ENCODE assay signal across 10 mouse cellular contexts in the genomic region with DNA sequence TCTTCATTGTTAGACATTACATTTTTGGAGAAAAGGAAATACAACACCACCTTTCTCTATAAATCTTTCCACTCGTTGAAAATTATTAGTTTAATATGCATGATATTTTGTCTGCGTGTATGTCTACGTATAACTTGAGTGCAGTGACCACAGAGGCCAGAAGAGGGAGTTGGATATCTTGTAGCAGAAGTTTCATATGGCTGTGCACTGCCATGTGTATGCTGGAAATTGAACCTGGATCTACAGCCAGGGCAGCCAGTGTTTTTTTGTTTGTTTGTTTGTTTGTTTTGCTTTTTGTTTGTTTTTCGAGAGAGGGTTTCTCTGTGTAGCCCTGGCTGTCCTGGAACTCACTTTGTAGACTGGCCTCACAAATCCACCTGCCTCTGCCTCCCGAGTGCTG. TPM values are rescaled to one million over a fixed set of nuclear protein-coding genes. Genes with fewer than 3 reads are reported as not detected.
DNase-seq lines count a peak whose midpoint lies in the region; ATAC-seq and TF ChIP-seq lines count a peak whose summit lies in the region.
"Had no signal": no experiment of that assay in that cellular context is flagged by ENCODE, and none has a peak within 500 bp of the region (broad histone marks: within the 10 kb centered on the region; RNA-seq: fewer than 3 reads in every experiment).

No protein-coding gene starts in this region.

- ATAC-seq in kidney, embryonic 16.5 days (ENCODE audit: low FRiP score, low TSS enrichment): no peak
- ATAC-seq: Patski had no signal

- H3K9ac ChIP-seq in kidney, embryonic 16.5 days (replicated peaks; ENCODE audit: low read length): no peak overlapping the region
- H3K9ac ChIP-seq: hindbrain, embryonic 14.5 days had no signal

- H3K4me1 ChIP-seq in kidney, adult 2 months (ENCODE audit: control insufficient read depth, insufficient read depth, low read length): 0 out of 2 replicates have a peak, but pooled peaks cover 3% of the 10 kb centered on the region
- peaks cover under 1% of the 10 kb centered on the region; the same call in 1 of the 2 replicates for H3K4me1 ChIP-seq in kidney, embryonic 16.5 days (ENCODE audit: insufficient read depth, low read length)

- 92% methylated on average over 5 of the region's 5 CpGs for WGBS in kidney, adult 2 months
- 91% methylated on average over 5 of the region's 5 CpGs for WGBS in kidney, embryonic 16.5 days

- H3K36me3 ChIP-seq in kidney, adult 2 months (ENCODE audit: control insufficient read depth, insufficient read depth, low read length): peaks cover 5% of the 10 kb centered on the region
- H3K36me3 ChIP-seq in kidney, embryonic 16.5 days (ENCODE audit: insufficient read depth, low read length): peaks cover 23% of the 10 kb centered on the region

- TF ChIP-seq CTCF in kidney, adult 2 months (conservative IDR thresholded peaks at IDR 0.05; ENCODE audit: insufficient read depth, insufficient read length, low read depth, low read length): no peak

- no peak overlapping the region for H3K4me3 ChIP-seq in kidney, adult 2 months (ENCODE audit: insufficient read depth, low read depth, low read length)
- H3K4me3 ChIP-seq in kidney, embryonic 16.5 days (ENCODE audit: low read length): no peak overlapping the region

- H3K4me2 ChIP-seq in kidney, embryonic 16.5 days (replicated peaks; ENCODE audit: low read depth, low read length): no peak overlapping the region
- H3K4me2 ChIP-seq: hindbrain, embryonic 14.5 days had no signal

- no peak overlapping the region for H3K27ac ChIP-seq in kidney, adult 2 months (ENCODE audit: insufficient read depth, low read depth, low read length)
- no peak overlapping the region for H3K27ac ChIP-seq in kidney, embryonic 16.5 days (ENCODE audit: low read length)
- H3K27ac ChIP-seq: hindbrain, embryonic 14.5 days had no signal

- no peaks in the 10 kb centered on the region; the same call in 1 of the 2 replicates for H3K9me3 ChIP-seq in kidney, embryonic 16.5 days (ENCODE audit: low read length)

- peak; percentile 49 for DNase-seq in kidney, adult 2 months
- DNase-seq in spleen, postnatal 4 days (ENCODE audit: low spot score in 2 of 2): peak; percentile 45 to 61
- no peak for DNase-seq in spleen, adult 12 weeks (ENCODE audit: low spot score)
- peak; percentile 60 for DNase-seq in ES-CJ7 (ENCODE audit: low read depth, low spot score)
- DNase-seq in naive thymus-derived CD4-positive, alpha-beta T cell, adult 2 months (ENCODE audit: low read depth): peak; percentile 26
- DNase-seq in right cerebral cortex, postnatal 25 days: no peak
- DNase-seq: adrenal gland, postnatal 10 days had no signal

- no peak for TF ChIP-seq POLR2A in kidney, adult 2 months (IDR thresholded peaks at IDR 0.05; ENCODE audit: low read depth, low read length)

- H3K27me3 ChIP-seq in kidney, adult 2 months (replicated peaks; ENCODE audit: control insufficient read depth, insufficient read depth, low read length): no peaks in the 10 kb centered on the region
- no peaks in the 10 kb centered on the region for H3K27me3 ChIP-seq in kidney, embryonic 16.5 days (ENCODE audit: insufficient read depth, low read length)
- H3K27me3 ChIP-seq: Patski had no signal

RNA-seq across cellular contexts. Expression of gene Mfsd2b, which starts 4.9 kb away (rescaled TPM):
- polyA plus RNA-seq in kidney, adult 2 months (2012; rRNA removed): 1.7 and 2.3 TPM in 2 replicates
- polyA plus RNA-seq in kidney, embryonic 16.5 days (2015; fragmentation: Nextera tagmentation; extraction: Ambion mirVana): 0.97 and 1.0 TPM in 2 replicates

RNA-seq across cellular contexts. Expression of gene Ubxn2a, which starts 28.5 kb away (rescaled TPM):
- 9.8 and 10.9 TPM in 2 replicates for polyA plus RNA-seq in kidney, adult 2 months (2012; rRNA removed)
- polyA plus RNA-seq in kidney, embryonic 16.5 days (2015; fragmentation: Nextera tagmentation; extraction: Ambion mirVana): 26.3 and 28.8 TPM in 2 replicates

RNA-seq across cellular contexts. Expression of gene Wdcp, which starts 35.9 kb away (rescaled TPM):
- polyA plus RNA-seq in kidney, adult 2 months (2012; rRNA removed): 6.4 and 7.7 TPM in 2 replicates
- 15.3 and 16.9 TPM in 2 replicates for polyA plus RNA-seq in kidney, embryonic 16.5 days (2015; fragmentation: Nextera tagmentation; extraction: Ambion mirVana)

RNA-seq across cellular contexts. Expression of gene Fkbp1b, which starts 37.7 kb away (rescaled TPM):
- 2.1 and 4.8 TPM in 2 replicates for polyA plus RNA-seq in kidney, adult 2 months (2012; rRNA removed)
- polyA plus RNA-seq in kidney, embryonic 16.5 days (2015; fragmentation: Nextera tagmentation; extraction: Ambion mirVana): 7.4 and 9.5 TPM in 2 replicates

RNA-seq across cellular contexts. Expression of gene Atad2b, which starts 38.1 kb away (rescaled TPM):
- polyA plus RNA-seq in kidney, adult 2 months (2012; rRNA removed): 5.6 and 6.2 TPM in 2 replicates
- 6.3 and 9.2 TPM in 2 replicates for polyA plus RNA-seq in kidney, embryonic 16.5 days (2015; fragmentation: Nextera tagmentation; extraction: Ambion mirVana)

Comparison
In these comparisons a context has a peak if more than half of its experiments do, and no peak if none do; other contexts are left out.
1. DNase-seq: peak in kidney, adult 2 months (single experiment), spleen, postnatal 4 days (2 of 2), ES-CJ7 (single experiment) and naive thymus-derived CD4-positive, alpha-beta T cell, adult 2 months (single experiment); none in spleen, adult 12 weeks (single experiment) and right cerebral cortex, postnatal 25 days (single experiment).